Mouse (Mus musculus): ENCODE results near the gene Vax2. TPM values are rescaled to one million over a fixed set of nuclear protein-coding genes. Genes with fewer than 3 reads are reported as not detected.
A peak's percentile ranks its signal among the peaks of the same experiment; 100 is the strongest.

Vax2 gene
- total RNA-seq, 4 experiments from 2014 or later = not detected

GRCm38 (mm10) chr6:83711725-83712475 is 836 bp downstream of the Vax2 start:
- no peak for DNase-seq (ENCODE audit: low spot score in 2 of 2)

DNA sequence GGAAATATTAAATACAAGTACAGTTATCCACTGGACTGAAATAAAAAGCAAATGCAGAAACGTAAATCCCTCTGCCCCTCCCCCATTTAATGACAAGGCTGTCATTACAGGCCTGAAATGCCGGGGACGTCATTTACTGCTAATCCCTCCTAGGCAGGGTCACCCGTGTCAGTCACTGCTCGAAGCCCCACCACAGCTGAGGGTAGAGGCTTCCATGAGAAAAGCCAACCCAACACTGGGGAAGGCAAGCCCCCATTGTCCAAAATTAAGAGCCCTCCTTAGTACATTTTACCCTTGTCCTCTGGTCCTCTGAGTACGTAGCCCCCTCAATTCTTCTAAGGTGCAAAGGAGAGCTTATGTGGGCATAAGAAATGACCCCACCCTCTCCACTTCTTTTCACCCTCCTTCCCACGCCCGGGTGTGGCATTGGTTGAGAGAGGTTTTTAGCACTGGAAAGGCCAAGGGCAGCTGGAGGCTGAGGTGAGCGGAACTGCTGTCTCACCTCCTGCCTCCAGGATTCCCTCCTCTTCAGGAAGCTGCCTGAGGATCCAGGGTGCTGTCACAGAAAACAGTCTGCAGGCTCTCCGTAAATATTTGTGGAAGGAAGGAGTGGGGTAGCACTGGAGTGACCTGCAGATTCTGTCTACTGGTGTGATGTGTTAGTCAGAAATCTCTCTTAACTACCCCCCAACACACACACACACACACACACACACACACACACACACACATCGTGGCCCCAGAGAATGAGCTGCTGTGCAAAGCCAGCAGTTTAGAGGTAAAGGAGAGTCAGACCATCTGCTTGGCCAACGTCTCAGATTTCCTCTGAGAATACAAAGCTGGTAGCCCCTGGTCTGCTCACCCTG is 2.4 kb downstream of the Vax2 start:
- DNase-seq (ENCODE audit: low spot score in 2 of 2) = no peak

- DNase-seq (ENCODE audit: low spot score in 2 of 2) = no peak
Measured at GRCm38 (mm10) chr6:83714221-83715123, 3.4 kb downstream of the Vax2 start.

- no peak for DNase-seq (ENCODE audit: low spot score in 2 of 2)
Measured at GRCm38 (mm10) chr6:83715461-83716196, 4.6 kb downstream of the Vax2 start.

DNA sequence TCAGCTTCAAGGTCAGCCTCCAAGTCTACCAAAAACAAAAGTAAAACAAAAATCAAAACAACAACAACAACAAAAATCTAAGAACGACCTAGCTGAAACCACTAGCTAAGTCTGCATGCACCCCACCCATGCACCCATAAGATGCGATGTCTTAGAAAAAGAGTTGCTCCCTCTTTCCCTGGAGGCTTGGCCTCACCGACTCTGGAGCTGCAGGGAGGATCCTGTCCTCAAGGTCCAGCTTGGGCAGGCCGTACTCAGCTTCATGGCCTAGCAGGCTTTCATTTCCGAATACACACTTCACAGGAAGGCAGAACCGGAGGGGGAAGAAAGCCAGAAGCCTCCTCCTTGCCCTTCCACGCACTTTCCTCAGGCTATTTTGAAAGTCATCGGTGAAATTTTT is 6.0 kb downstream of the Vax2 start:
- no peak for DNase-seq (ENCODE audit: low spot score in 2 of 2)

- DNase-seq (ENCODE audit: low spot score in 2 of 2) = no peak
Measured at GRCm38 (mm10) chr6:83722526-83722925, 11.5 kb downstream of the Vax2 start.

DNA sequence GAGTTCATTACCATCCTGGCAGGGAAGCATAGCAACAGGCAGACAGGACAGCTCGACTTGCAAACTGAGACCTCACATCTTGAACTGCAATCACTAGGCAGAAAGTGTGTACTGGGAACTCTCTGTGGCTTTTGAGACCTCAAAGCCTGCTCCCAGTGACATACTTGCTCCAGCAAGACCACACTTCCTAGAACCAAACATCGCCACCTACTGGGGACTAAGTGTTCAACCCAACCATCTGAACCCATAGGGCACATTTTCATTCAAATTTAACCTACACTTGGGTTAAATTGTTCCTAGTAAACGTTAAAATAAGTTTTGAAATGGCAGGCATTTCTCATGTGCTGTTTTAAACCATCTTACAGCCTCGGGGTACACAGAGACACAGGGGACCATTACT is 16.1 kb downstream of the Vax2 start:
- no peak for DNase-seq (ENCODE audit: low spot score in 2 of 2)

DNA sequence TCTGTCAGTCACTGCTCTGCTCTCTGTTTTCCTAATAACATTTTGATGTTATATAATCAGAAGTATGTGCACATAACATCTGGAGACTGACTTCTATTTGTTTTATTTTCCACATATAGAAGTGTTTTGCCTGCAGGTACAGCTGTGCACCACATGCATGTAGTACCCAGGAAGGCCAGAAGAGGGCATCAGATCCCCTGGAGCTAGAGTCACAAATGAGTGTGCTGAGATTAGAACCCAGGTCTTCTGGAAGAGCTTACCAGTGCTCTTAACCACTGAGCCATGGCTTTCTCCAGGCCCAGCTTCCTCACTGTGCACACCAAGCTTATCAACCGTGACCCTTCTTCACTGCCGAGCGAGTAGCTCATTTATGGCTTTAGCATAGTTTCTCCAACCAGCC is 17.4 kb downstream of the Vax2 start:
- DNase-seq (ENCODE audit: low spot score in 2 of 2) = no peak

GRCm38 (mm10) chr6:83729350-83729970 is 18.4 kb downstream of the Vax2 start:
- no peak for DNase-seq (ENCODE audit: low spot score in 2 of 2)

DNA sequence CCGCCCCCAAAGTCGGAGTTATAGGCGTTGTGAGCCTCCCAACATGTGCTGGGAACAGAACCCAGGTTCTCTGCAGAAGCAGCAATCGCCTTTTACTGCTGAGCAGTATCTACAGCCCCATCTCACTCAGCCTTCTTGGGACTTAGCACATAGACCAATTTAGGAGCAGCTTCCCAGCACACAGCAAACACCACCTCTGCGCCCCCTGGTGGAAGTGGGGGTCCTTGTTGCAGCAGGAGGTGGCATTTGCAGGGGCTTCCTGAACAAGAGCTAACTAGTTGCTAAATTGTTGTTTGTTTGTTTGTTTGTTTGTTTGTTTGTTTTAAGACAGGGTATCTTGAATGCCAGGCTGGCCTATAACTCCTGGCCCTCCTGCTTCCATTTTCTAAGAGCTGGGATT is 20.1 kb downstream of the Vax2 start:
- DNase-seq (ENCODE audit: low spot score in 2 of 2) = peak; percentile 47 to 55

DNA sequence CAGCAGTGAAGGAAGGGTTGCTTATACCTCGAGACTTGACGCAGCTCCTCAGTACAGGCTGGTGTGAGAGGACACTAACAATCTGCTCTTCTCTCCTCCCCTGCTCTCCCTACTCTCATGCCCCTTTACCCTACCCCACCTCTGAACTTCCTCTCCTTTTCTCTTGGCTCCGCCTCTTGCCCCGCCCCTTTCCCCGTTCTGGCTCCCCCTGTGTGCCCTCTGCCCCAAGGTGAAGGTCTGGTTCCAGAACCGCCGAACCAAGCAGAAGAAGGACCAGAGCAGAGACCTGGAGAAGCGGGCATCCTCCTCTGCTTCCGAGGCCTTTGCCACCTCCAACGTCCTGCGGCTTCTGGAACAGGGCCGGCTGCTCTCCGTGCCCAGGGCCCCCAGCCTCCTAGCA is 26.2 kb downstream of the Vax2 start:
- DNase-seq (ENCODE audit: low spot score in 2 of 2) = no peak

- no peak for DNase-seq (ENCODE audit: low spot score in 2 of 2)
Measured at GRCm38 (mm10) chr6:83738596-83738995, 27.5 kb downstream of the Vax2 start.

- no peak for DNase-seq (ENCODE audit: low spot score in 2 of 2)
Measured at GRCm38 (mm10) chr6:83742761-83743160, 31.7 kb downstream of the Vax2 start, which contains the start of gene Atp6v1b1. Gene Atp6v1b1 (plus strand): TSS chr6:83742990.

- DNase-seq (ENCODE audit: low spot score in 2 of 2) = no peak
Measured at GRCm38 (mm10) chr6:83743212-83743611, 32.1 kb downstream of the Vax2 start.

DNA sequence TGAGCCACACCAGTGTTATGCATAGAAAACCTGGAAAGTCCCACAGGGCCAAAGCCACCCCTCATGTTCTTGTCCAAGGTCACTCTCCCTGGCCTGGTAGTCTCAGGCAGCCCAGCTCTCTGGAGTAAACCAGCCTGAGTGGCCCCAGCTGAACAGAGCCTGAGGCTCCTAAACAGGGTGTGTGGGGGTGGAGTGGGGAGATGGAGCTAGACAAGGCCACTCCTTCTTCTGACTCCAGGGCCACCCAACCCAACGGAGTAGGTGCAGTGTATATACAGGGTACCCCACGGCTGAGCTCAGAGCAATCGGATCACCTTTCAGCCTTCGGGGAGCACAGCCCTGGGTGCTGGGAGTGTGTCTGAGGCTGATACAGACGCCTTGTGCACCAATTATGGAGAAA is 33.1 kb downstream of the Vax2 start:
- DNase-seq (ENCODE audit: low spot score in 2 of 2) = no peak

GRCm38 (mm10) chr6:83744557-83744956 is 33.5 kb downstream of the Vax2 start:
- DNase-seq (ENCODE audit: low spot score in 2 of 2) = no peak

DNA sequence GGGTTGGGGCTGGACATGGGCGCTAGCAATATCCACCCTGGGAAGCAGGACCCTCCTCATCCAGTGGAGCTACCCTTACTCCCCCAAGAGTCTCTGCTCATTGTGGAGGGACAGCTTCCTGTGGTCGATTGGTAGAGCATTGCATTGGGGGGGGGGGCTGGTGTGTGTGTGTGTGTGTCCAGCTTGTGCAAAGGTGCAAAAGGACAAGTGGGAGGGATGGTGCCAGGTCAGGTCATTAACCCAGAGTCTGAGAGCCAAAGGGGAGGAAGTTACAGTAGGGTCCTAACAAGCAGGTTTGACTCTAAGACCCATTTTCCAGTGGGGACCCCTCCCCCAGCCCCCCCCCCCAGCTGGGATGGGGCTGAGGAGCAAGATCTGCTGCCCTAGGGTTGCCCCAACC is 34.4 kb downstream of the Vax2 start:
- no peak for DNase-seq (ENCODE audit: low spot score in 2 of 2)

DNA sequence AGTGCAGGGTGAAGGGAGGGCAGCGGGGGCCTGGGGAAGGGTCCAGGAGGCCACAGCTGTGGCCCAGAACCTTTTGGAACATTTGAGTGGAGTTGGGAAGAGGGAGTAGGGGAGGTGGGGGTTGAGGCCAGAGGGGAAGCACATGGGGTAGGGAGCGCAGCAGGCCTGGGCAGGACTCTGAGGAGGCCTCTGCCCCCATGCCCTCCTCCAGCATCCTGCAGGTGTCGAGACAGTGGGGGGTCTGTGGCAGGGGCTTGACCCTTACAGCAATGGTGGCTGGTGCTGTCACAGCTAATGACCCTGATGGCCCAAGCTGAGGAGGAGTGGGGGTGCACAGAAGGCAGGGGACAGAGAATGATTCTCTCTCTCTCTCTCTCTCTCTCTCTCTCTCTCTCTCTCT is 38.2 kb downstream of the Vax2 start:
- DNase-seq (ENCODE audit: low spot score in 2 of 2) = no peak

- DNase-seq (ENCODE audit: low spot score in 2 of 2) = peak in 1 of 2 experiments; percentile 16
Measured at GRCm38 (mm10) chr6:83750171-83750684, 39.2 kb downstream of the Vax2 start.

DNA sequence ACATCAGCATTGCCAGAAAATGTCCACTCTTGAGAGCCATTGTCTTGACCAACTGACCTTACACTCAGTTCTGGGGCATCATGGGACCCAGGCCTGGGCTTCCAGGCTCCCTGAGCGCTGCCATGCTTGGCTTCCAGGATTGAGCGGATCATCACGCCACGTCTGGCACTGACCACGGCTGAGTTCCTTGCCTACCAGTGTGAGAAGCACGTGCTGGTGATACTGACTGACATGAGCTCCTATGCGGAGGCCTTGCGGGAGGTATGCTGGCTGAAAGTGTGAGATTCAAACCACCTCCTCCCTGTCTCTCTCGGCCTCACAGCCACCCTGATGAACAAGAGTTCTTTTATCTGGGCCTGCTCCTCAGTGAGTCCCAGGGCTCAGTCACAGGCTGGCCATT is 45.0 kb downstream of the Vax2 start:
- DNase-seq (ENCODE audit: low spot score in 2 of 2) = no peak

All from gastrocnemius, adult 8-10 months (tissue).